Mouse (Mus musculus) MEL (cell line): ENCODE data around the gene Col23a1.

Experiments
- E2F4 ChIP-seq: IDR thresholded peaks from 2 replicates; pipeline ENCODE4 v1.6.1; 2011; ENCODE audit warnings: low read depth, low read length, improper control_type of control experiment, borderline replicate concordance
- ETS1 ChIP-seq: IDR thresholded peaks from 2 replicates; pipeline ENCODE4 v1.6.1; 2012; ENCODE audit warnings: low read depth, mild to moderate bottlenecking, inconsistent platforms, low read length, improper control_type of control experiment, moderate library complexity
- HCFC1 ChIP-seq: IDR thresholded peaks from 2 replicates; pipeline ENCODE4 v1.6.1; 2012; ENCODE audit warnings: low read depth, mild to moderate bottlenecking, inconsistent platforms, low read length, improper control_type of control experiment, moderate library complexity
- POLR2A ChIP-seq, 2 experiments: IDR thresholded peaks; 2 replicates each; pipeline ENCODE4 v1.6.1; 2011 to 2012; ENCODE audit warnings: low read length in 2 of 2, mild to moderate bottlenecking in 2 of 2, control low read depth in 1 of 2, improper control_type of control experiment in 1 of 2, low read depth in 1 of 2, moderate library complexity in 1 of 2; ENCODE audit not compliant: control insufficient read depth in 1 of 2, insufficient read depth in 1 of 2, poor library complexity in 1 of 2
- SIN3A ChIP-seq: IDR thresholded peaks from 2 replicates; pipeline ENCODE4 v1.6.1; 2012; ENCODE audit warnings: low read length, improper control_type of control experiment, inconsistent platforms
- USF1 ChIP-seq: IDR thresholded peaks from 2 replicates; pipeline ENCODE4 v1.6.1; 2014; ENCODE audit warnings: low read depth, mild to moderate bottlenecking, inconsistent platforms, low read length, improper control_type of control experiment, moderate library complexity
- ZC3H11A ChIP-seq: IDR thresholded peaks from 2 replicates; pipeline ENCODE4 v1.6.1; 2012; ENCODE audit warnings: low read depth, mild to moderate bottlenecking, inconsistent platforms, low read length, improper control_type of control experiment

DNA sequence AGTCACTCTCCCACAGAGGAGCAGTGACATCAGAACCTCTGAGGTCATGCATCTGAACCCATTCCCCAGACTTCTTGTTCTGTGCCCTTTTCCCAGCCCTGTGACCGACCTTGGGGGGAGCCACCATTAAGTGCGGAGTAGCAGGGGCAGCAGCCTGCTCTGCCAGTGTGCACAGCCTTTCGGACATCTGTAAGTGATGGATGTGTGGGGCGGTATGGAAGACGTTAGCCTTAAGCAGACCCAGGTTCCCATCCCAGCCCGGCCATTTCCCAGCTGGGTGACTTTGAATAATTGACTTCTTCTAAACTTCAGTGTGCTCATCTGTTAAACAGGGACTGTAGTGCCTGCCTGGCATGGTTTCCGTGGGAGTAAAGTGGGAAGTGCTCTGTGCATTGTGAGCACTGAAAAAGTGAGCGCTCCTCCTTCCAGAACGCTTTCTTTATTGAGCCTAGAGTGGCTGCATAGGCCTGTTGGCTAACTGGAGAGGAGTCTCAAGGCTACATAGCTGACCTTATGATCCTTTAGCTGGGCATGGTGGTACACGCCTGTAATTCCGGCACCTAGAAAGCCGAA lies 14.3 kb downstream of the Col23a1 start:
- TF ChIP-seq E2F4 (no peak), HCFC1 (no peak), POLR2A (IDR thresholded peaks at IDR 0.05; ENCODE audit: control insufficient read depth in 1 of 2, insufficient read depth in 1 of 2, low read depth in 1 of 2, low read length in 2 of 2, poor library complexity in 1 of 2) (no peak), ZC3H11A (no peak), ETS1 (no peak), USF1 (no peak), SIN3A (no peak)
